Mouse (Mus musculus) limb, embryonic 11.5 days (tissue): Measurements from ENCODE around the gene Lmntd1. TPM values are rescaled to one million over a fixed set of nuclear protein-coding genes. Genes with fewer than 3 reads are reported as not detected.
A peak's percentile ranks its signal among the peaks of the same experiment; 100 is the strongest.

ENCODE experiments used
- ATAC-seq: fragments of 200-750 bp; cut with Nextera tagmentation; 2 replicates; pipeline ENCODE4 v1.8.0; 2017; ENCODE audit warnings: low read depth; ENCODE audit not compliant: insufficient number of reproducible peaks, low FRiP score, low TSS enrichment
- DNase-seq: peaks from one replicate; pipeline ENCODE4 v3.0.0-alpha.2; 2015; ENCODE audit warnings: low spot score
- H3K27ac ChIP-seq: fragments of 300-500 bp; sonication (generic); replicated peaks from 2 replicates; pipeline ENCODE4 v1.5.1; 2014; ENCODE audit warnings: low read depth, mild to moderate bottlenecking, low read length
- H3K27me3 ChIP-seq: fragments of 300-500 bp; sonication (generic); 2 replicates; pipeline ENCODE4 v1.6.1; 2014; ENCODE audit warnings: mild to moderate bottlenecking, low read length, mixed read lengths; ENCODE audit not compliant: control insufficient read depth, insufficient read depth
- H3K36me3 ChIP-seq: fragments of 300-500 bp; sonication (generic); 2 replicates; pipeline ENCODE4 v1.6.1; 2014; ENCODE audit warnings: mild to moderate bottlenecking, low read length, moderate library complexity, mixed read lengths; ENCODE audit not compliant: control insufficient read depth, insufficient read depth
- H3K4me1 ChIP-seq: fragments of 300-500 bp; sonication (generic); 2 replicates; pipeline ENCODE4 v1.6.1; 2014; ENCODE audit warnings: low read length, mixed read lengths; ENCODE audit not compliant: control insufficient read depth, insufficient read depth
- H3K4me2 ChIP-seq: fragments of 300-500 bp; sonication (generic); 2 replicates; pipeline ENCODE4 v1.6.1; 2014; ENCODE audit warnings: low read depth, mild to moderate bottlenecking, moderate library complexity; ENCODE audit not compliant: severe bottlenecking
- H3K4me3 ChIP-seq: fragments of 300-500 bp; sonication (generic); 2 replicates; pipeline ENCODE4 v1.5.1; 2014; ENCODE audit warnings: low read depth, low read length
- H3K9ac ChIP-seq: fragments of 300-500 bp; sonication (generic); 2 replicates; pipeline ENCODE4 v1.6.1; 2014; ENCODE audit warnings: mild to moderate bottlenecking, low read length
- H3K9me3 ChIP-seq: fragments of 300-500 bp; sonication (generic); 2 replicates; pipeline ENCODE4 v1.6.1; 2016; ENCODE audit warnings: low read length; ENCODE audit not compliant: control insufficient read depth
- WGBS: fragments of 180-500 bp; shearing (Covaris S2); extraction: QIAGEN DNeasy Blood & Tissue Kit; methylation state at CpG from one replicate; pipeline ENCODE4 v1.1.7; 2014; 5-methylcytosine and 5-hydroxymethylcytosine counted together
- polyA plus RNA-seq: library from polyadenylated mRNA; unstranded; fragments of >200 nt; fragmentation: Nextera tagmentation; extraction: Ambion mirVana; gene quantifications from 2 replicates; pipeline ENCODE4 v1.2.1, GENCODE M21; 2014

Gene Lmntd1
- polyA plus RNA-seq, 1 experiment from 2014 or later = 0.37 TPM

DNA sequence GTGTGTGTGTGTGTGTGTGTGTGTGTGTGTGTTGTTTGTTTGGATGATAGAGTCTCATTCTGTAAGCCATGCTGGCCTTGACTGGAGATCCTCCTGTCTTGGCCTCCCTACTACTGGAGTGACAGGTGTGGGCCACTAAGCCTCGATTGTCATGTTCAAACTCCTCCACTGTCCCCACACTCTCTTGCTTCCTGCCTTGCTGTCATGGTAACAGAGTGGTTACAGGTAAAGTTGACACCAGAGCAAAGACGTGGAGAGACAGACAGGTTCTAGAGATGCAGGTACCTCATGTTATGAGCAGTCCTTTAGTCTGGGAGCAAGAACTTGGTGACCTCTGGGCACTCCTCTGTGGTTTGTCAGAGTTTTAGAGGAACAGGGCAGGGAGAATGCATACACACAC lies 239.7 kb downstream of the Lmntd1 start:
- no peaks in the 10 kb centered on the region for H3K9me3 ChIP-seq
- no peaks in the 10 kb centered on the region for H3K27me3 ChIP-seq
- H3K4me3 ChIP-seq = no peak overlapping the region
- ATAC-seq (no peak), DNase-seq (no peak)
- no peak overlapping the region for H3K4me2 ChIP-seq
- 81% methylated on average over 2 of the region's 2 CpGs for WGBS
- H3K4me1 ChIP-seq = peaks cover 8% of the 10 kb centered on the region; the same call in 1 of the 2 replicates
- no peaks in the 10 kb centered on the region for H3K36me3 ChIP-seq
- H3K27ac ChIP-seq = no peak overlapping the region
- H3K9ac ChIP-seq = no peak overlapping the region

DNA sequence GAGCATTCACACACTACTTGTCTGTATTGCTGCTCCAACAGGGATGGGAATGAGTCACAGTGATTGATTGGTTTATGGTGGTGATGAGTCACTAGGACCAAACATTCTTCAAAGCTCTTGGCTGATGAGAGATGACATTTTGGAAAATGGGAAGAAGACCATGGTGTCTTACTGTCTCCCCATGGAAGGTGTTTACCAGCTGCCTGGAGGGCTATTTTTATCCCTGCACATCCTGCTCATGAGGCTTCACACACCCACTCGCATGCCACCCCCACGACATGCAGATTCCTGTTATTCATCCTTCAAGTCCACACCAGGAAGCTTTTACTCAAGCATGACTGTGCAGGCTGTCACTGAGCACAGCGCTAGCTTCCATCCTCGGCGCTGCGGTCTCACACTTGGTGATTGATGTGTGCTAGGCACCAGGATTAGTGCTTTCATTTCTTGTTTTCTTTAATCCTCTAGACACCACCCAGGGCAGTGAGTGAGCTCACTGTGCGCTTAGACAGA lies 240.4 kb downstream of the Lmntd1 start:
- Histone ChIP-seq H3K4me2 (no peak overlapping the region), H3K27ac (no peak overlapping the region), H3K9ac (no peak overlapping the region), H3K4me1 (peaks cover 9% of the 10 kb centered on the region; the same call in 1 of the 2 replicates), H3K36me3 (no peaks in the 10 kb centered on the region), H3K27me3 (no peaks in the 10 kb centered on the region), H3K4me3 (no peak overlapping the region), H3K9me3 (no peaks in the 10 kb centered on the region)
- WGBS = 58% methylated on average over 7 of the region's 7 CpGs
- ATAC-seq (no peak), DNase-seq (no peak)

DNA sequence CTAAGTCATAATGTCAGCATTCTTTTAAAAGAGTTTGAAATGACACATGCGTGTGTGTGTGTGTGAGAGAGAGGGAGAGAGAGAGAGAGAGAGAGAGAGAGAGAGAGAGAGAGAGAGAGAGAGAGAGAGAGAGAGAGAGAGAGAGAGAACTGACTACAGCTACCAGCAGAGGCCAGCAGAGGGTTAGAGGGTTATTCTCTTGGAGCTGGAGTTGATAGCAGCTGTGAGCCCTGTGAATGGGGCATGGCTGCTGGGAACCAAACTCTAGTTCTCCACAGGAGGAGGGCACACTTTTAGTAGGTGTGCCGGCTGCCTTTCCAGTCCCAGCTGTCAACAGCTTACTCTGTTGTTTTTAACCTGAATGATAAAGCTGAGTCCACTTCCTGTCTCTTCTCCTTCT lies 242.1 kb downstream of the Lmntd1 start:
- Histone ChIP-seq H3K9me3 (no peaks in the 10 kb centered on the region), H3K4me2 (no peak overlapping the region), H3K27ac (no peak overlapping the region), H3K4me1 (peaks cover 9% of the 10 kb centered on the region; the same call in 1 of the 2 replicates), H3K4me3 (no peak overlapping the region), H3K27me3 (no peaks in the 10 kb centered on the region), H3K36me3 (no peaks in the 10 kb centered on the region), H3K9ac (no peak overlapping the region)
- WGBS = 49% methylated on average over 2 of the region's 2 CpGs
- DNase-seq (no peak), ATAC-seq (no peak)

DNA sequence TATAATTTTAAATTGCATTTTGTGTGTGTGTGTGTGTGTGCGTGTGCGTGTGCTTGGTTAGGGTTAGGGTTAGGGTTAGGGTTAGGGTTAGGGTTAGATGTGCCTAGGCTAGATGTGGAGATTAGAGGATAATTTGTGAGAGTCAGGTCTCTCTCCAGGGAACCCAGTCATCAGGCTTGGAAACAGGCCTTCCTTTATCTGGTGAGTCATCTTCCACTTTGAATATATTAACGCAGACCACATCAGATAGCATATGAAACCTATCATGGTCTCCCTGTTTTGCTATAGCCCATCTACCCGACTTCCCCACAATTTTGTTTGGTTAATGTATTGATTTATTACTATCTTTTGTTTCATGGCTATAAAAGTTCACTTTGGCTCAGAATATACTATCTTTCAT lies 242.5 kb downstream of the Lmntd1 start:
- Histone ChIP-seq H3K27me3 (no peaks in the 10 kb centered on the region), H3K36me3 (no peaks in the 10 kb centered on the region), H3K27ac (no peak overlapping the region), H3K4me3 (no peak overlapping the region), H3K9me3 (no peaks in the 10 kb centered on the region), H3K4me1 (peaks cover 9% of the 10 kb centered on the region; the same call in 1 of the 2 replicates), H3K4me2 (no peak overlapping the region), H3K9ac (no peak overlapping the region)
- DNase-seq (no peak), ATAC-seq (no peak)
- WGBS = 94% methylated on average over 4 of the region's 4 CpGs

DNA sequence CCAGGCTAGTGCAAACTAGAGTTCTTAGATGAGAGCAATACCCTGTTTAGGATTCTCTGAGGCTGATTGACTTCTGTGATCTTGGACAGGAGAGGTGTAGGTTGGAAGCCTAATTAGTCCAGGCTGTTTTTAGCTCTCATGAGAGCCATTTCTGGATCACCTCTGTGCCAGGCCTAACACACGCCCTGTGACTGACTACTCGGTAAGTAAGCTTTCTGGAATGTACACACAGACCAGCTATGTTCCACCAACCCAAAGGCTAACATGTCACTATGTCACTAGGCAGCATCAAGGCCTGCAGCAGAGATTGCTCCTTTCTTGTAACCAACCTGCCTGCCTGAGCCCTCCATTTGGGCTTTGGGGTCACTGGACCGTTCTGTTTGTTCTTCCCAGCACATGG lies 243.8 kb downstream of the Lmntd1 start:
- Histone ChIP-seq H3K4me2 (no peak overlapping the region), H3K27ac (no peak overlapping the region), H3K36me3 (no peaks in the 10 kb centered on the region), H3K9ac (no peak overlapping the region), H3K27me3 (no peaks in the 10 kb centered on the region), H3K4me1 (peaks cover 9% of the 10 kb centered on the region; the same call in 1 of the 2 replicates), H3K9me3 (no peaks in the 10 kb centered on the region), H3K4me3 (no peak overlapping the region)
- ATAC-seq = no peak
- no peak for DNase-seq
- WGBS = 71% methylated on average over 3 of the region's 3 CpGs

DNA sequence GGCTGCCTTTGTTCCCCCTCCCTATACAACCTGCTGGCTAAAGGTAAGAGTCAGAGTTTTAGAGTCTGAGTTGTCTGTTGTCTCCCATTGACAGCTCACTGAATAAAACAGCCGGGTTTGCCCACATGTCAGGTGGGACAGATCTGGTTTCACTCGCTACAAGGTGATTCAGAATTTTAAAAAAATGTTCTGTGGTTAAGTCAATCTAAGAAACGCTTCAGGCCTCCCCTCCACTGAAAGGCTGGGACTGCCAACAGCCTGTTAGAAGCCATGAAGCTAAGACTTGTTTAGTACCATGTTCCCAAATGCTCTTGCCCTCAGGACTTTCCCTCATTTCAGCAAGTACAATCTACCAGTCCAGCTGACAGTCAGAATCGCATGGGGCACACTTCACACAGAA lies 244.8 kb downstream of the Lmntd1 start:
- H3K9me3 ChIP-seq = no peaks in the 10 kb centered on the region
- H3K9ac ChIP-seq = no peak overlapping the region
- H3K36me3 ChIP-seq = no peaks in the 10 kb centered on the region
- ATAC-seq (no peak), DNase-seq (no peak)
- H3K27ac ChIP-seq = no peak overlapping the region
- H3K4me3 ChIP-seq = no peak overlapping the region
- H3K4me2 ChIP-seq = no peak overlapping the region
- peaks cover 9% of the 10 kb centered on the region; the same call in 1 of the 2 replicates for H3K4me1 ChIP-seq
- H3K27me3 ChIP-seq = no peaks in the 10 kb centered on the region
- WGBS = 61% methylated on average over 4 of the region's 4 CpGs

DNA sequence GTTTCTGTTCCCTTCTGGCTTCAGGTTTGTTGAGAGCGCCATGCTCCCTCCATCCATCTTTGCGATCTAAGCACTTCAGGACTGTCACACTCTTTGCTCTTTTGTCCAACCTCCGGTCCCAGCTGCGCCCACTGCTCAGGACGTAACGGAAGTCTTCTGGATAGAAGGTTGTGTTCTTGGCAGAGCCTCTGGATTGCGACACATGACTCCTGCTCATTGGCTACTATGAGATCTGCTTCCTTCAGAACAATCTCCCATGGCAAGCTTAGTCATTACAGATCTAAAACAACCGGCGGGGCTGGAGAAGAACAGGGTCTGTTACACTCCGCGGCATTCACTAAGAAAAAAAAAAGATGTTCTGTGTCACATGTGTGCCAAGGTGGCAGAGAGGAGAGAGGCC lies 247.6 kb downstream of the Lmntd1 start:
- H3K36me3 ChIP-seq = no peaks in the 10 kb centered on the region
- ATAC-seq (no peak), DNase-seq (no peak)
- H3K9ac ChIP-seq = no peak overlapping the region
- no peak overlapping the region for H3K4me2 ChIP-seq
- H3K4me1 ChIP-seq = peaks cover 9% of the 10 kb centered on the region; the same call in 1 of the 2 replicates
- H3K9me3 ChIP-seq = no peaks in the 10 kb centered on the region
- no peak overlapping the region for H3K27ac ChIP-seq
- H3K4me3 ChIP-seq = no peak overlapping the region
- 94% methylated on average over 11 of the region's 11 CpGs for WGBS
- no peaks in the 10 kb centered on the region for H3K27me3 ChIP-seq

DNA sequence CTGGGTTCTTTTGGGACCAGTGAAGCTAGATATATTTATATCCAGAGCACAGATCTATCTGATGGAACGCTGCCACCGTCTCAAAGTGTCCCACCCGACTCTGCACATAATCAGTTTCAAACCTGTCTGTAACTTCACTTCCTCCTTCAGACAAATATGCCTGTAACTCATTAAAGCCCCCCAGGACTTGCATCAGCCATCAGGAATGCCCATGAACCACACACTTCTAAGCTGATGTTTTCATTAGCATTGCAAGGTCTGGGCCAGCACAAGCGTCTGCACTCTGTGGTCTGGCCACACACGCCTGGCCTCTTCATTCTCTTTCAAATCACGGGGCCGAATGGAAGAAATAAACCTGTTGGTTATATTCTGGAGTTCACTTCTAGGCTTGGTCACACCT lies 250.4 kb downstream of the Lmntd1 start:
- no peaks in the 10 kb centered on the region for H3K9me3 ChIP-seq
- no peak overlapping the region for H3K27ac ChIP-seq
- peaks cover 3% of the 10 kb centered on the region; the same call in 1 of the 2 replicates for H3K4me1 ChIP-seq
- H3K36me3 ChIP-seq = no peaks in the 10 kb centered on the region
- no peak overlapping the region for H3K4me3 ChIP-seq
- no peak for ATAC-seq
- no peak overlapping the region for H3K4me2 ChIP-seq
- no peak overlapping the region for H3K9ac ChIP-seq
- peak; percentile 33 for DNase-seq
- no peaks in the 10 kb centered on the region for H3K27me3 ChIP-seq
- 37% methylated on average over 7 of the region's 7 CpGs for WGBS
